Mouse (Mus musculus) thymus, adult 2 months (tissue): Measurements from ENCODE around the gene Mettl9.

Experiments used
- CTCF ChIP-seq: fragments of 200-500 bp; IDR thresholded peaks from 2 replicates; pipeline ENCODE4 v1.5.1; 2012; ENCODE audit warnings: mild to moderate bottlenecking, control low read depth, low read length, moderate library complexity, borderline replicate concordance; ENCODE audit not compliant: control insufficient read depth, poor library complexity, insufficient read depth; ENCODE audit errors: extremely low read depth
- POLR2A ChIP-seq: fragments of 200-500 bp; IDR thresholded peaks from 2 replicates; pipeline ENCODE4 v1.6.1; 2012; ENCODE audit warnings: mild to moderate bottlenecking, low read length, control low read depth, moderate library complexity; ENCODE audit not compliant: control insufficient read depth, poor library complexity, insufficient read depth; ENCODE audit errors: extremely low read depth

DNA sequence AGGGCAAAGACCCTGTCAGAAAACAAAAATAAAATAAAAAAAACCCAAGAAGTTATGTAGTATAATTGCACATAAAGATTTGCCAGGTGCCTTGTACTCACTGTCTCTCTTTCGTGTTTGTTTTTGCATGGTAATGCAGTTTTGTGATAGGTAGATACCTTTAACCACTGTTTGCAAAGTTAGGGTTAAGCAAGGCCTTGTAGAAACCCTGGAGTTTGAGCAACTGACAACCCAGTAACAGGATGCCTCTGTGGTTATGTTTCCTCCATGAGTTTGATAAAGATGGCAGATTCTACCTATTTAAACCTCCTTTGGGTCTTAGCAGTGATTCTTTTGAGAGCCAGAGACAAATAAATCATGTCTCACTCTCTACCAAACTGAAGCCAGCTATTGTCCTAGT, 9.3 kb downstream of the Mettl9 start:
- TF ChIP-seq CTCF, result no peak
- TF ChIP-seq POLR2A, result no peak
